Mouse (Mus musculus) ES-E14 (cell line): Measurements from ENCODE around the gene Coa5. TPM values are rescaled to one million over a fixed set of nuclear protein-coding genes. Genes with fewer than 3 reads are reported as not detected.

Experiments used
- DNase-seq: peaks from one replicate; pipeline ENCODE4 v3.0.0-alpha.2; 2013; ENCODE audit warnings: low read depth, low spot score
- H3K27ac ChIP-seq: 2 replicates; pipeline ENCODE4 v1.5.1; 2012; ENCODE audit warnings: low read depth, mild to moderate bottlenecking, low read length, moderate library complexity, mixed read lengths; ENCODE audit not compliant: poor library complexity, insufficient read depth, severe bottlenecking
- H3K36me3 ChIP-seq: 2 replicates; pipeline ENCODE4 v1.6.1; 2012; ENCODE audit warnings: mild to moderate bottlenecking, low read length, moderate library complexity, mixed read lengths; ENCODE audit not compliant: control insufficient read depth, poor library complexity, insufficient read depth, severe bottlenecking
- H3K4me1 ChIP-seq, 2 experiments: fragments of 150-350 bp in 1 of 2; sonication (generic) in 1 of 2; 2 replicates each; pipeline ENCODE4 v1.6.1; 2012; ENCODE audit warnings: low read length in 2 of 2, mild to moderate bottlenecking in 1 of 2, mixed read lengths in 1 of 2; ENCODE audit not compliant: control insufficient read depth in 2 of 2, insufficient read depth in 2 of 2, poor library complexity in 1 of 2
- H3K4me3 ChIP-seq, 2 experiments: fragments of 150-350 bp in 1 of 2; sonication (generic) in 1 of 2; 2 replicates each; pipeline ENCODE4 v1.5.1; 2012; ENCODE audit warnings: low read length in 2 of 2, low read depth in 1 of 2, mild to moderate bottlenecking in 1 of 2, mixed read lengths in 1 of 2; ENCODE audit not compliant: insufficient read depth in 1 of 2, poor library complexity in 1 of 2, severe bottlenecking in 1 of 2
- H3K9ac ChIP-seq: 2 replicates; pipeline ENCODE4 v1.6.1; 2012; ENCODE audit warnings: low read depth, mild to moderate bottlenecking, low read length, mixed read lengths; ENCODE audit not compliant: poor library complexity, insufficient read depth, severe bottlenecking
- H3K9me3 ChIP-seq: fragments of 150-350 bp; sonication (generic); 2 replicates; pipeline ENCODE4 v1.6.1; 2012; ENCODE audit warnings: low read depth, mild to moderate bottlenecking, low read length; ENCODE audit not compliant: control insufficient read depth, insufficient read depth
- CHD2 ChIP-seq: IDR thresholded peaks from 2 replicates; pipeline ENCODE4 v1.6.1; 2014; ENCODE audit warnings: mild to moderate bottlenecking, low read depth, low read length, inconsistent platforms
- HCFC1 ChIP-seq: IDR thresholded peaks from 2 replicates; pipeline ENCODE4 v1.6.1; 2012; ENCODE audit warnings: low read length, inconsistent platforms, borderline replicate concordance; ENCODE audit not compliant: insufficient read depth
- MAFK ChIP-seq: IDR thresholded peaks from 2 replicates; pipeline ENCODE4 v1.6.1; 2014; ENCODE audit warnings: mild to moderate bottlenecking, low read depth, low read length, inconsistent platforms; ENCODE audit not compliant: insufficient read depth
- ZC3H11A ChIP-seq: IDR thresholded peaks from 2 replicates; pipeline ENCODE4 v1.6.1; 2012; ENCODE audit warnings: low read depth, mild to moderate bottlenecking, inconsistent platforms, low read length, borderline replicate concordance
- ZNF384 ChIP-seq: IDR thresholded peaks from 2 replicates; pipeline ENCODE4 v1.6.1; 2012; ENCODE audit warnings: low read depth, low read length, inconsistent platforms
- in situ Hi-C, 2 experiments: fragments of 600-800 bp; cut with MboI; formaldehyde crosslinking; loops; one replicate each; pipeline ENCODE4 v1.15.1; 2025; ENCODE audit warnings: low sequenced_read_pairs in 2 of 2, inconsistent platforms in 1 of 2; ENCODE audit not compliant: unreplicated experiment in 2 of 2
- total RNA-seq: library from RNA; depleted of rRNA; stranded (reverse); fragments of 300-350 nt; gene quantifications from 2 replicates; pipeline ENCODE4 v1.2.3, GENCODE M21; 2012; rRNA removed

The Coa5 gene
- total RNA-seq, 1 experiment, result 38.6 TPM

DNA sequence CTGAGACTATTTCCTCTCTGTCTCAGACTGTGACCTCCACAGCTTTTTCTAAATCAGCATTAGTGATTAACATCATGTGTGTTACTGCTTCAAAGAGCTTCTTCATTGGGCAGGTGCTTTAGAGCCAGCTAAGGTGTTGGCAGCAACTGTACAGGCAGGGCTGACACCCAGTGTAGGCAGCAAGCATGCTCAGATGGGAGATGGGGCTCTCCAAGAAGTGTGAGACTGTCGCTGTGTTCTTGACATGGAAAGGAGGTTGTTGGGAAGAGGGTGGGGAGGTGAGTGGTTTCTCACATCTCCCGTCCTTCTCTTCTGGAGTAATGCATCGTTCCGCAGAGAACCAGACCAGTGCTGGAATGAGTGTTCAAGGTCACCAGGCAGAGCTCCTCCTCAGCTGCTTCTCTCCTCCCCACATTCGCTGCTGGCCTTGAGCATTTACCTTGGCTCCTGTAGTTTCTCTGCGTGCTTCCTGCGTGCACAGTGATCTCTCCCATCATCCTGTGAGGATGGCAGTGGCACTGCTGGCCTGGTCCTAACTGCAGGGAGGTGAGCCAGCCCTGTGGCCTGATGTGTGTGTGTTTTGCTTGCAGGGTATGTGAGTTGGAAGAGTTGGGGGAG lies 61.0 kb downstream of the Coa5 start:
- in situ Hi-C loops, result no loop called here
- peaks cover 3% of the 10 kb centered on the region; the same call in 1 of the 2 replicates for H3K36me3 ChIP-seq
- no peak for DNase-seq
- no peak overlapping the region for H3K9ac ChIP-seq
- H3K4me1 ChIP-seq, result no peaks in the 10 kb centered on the region
- H3K27ac ChIP-seq, result no peak overlapping the region
- TF ChIP-seq ZNF384 (no peak), ZC3H11A (no peak)
- H3K9me3 ChIP-seq, result no peaks in the 10 kb centered on the region
- H3K4me3 ChIP-seq, result no peak overlapping the region

GRCm38 (mm10) chr1:37368125-37368524 lies 61.8 kb downstream of the Coa5 start:
- in situ Hi-C loops, result no loop called here
- Histone ChIP-seq H3K36me3 (peaks cover 3% of the 10 kb centered on the region; the same call in 1 of the 2 replicates), H3K27ac (no peak overlapping the region), H3K9ac (no peak overlapping the region), H3K9me3 (no peaks in the 10 kb centered on the region), H3K4me3 (no peak overlapping the region), H3K4me1 (no peaks in the 10 kb centered on the region)
- TF ChIP-seq ZNF384, result no peak
- TF ChIP-seq HCFC1, result no peak
- no peak for TF ChIP-seq MAFK
- no peak for TF ChIP-seq ZC3H11A
- no peak for TF ChIP-seq CHD2
- DNase-seq, result no peak

Other genes starting within 250 kb of the Coa5 start
- gene Cnga3, start 215.7 kb downstream of the Coa5 start, total RNA-seq, result 4.5 and 10.9 TPM in 2 replicates
- gene Inpp4a, start 130.2 kb downstream of the Coa5 start, total RNA-seq, result 4.0 and 5.5 TPM in 2 replicates
- 66.5 and 78.2 TPM in 2 replicates for gene Unc50, start within 50 bp of the Coa5 start, total RNA-seq
- 9.8 and 10.5 TPM in 2 replicates for gene Mgat4a, start 110.9 kb upstream of the Coa5 start, total RNA-seq